In genomic region chr3:84542450-84542849, GRCm38 (mm10) we compare ENCODE assay signal across 10 mouse cellular contexts. TPM values are rescaled to one million over a fixed set of nuclear protein-coding genes. Genes with fewer than 3 reads are reported as not detected.
DNase-seq lines count a peak whose midpoint lies in the region; ATAC-seq and TF ChIP-seq lines count a peak whose summit lies in the region.
"Not testable (repeated sequence)": the region's sequence is repeated elsewhere in the genome, so short reads cannot be mapped to it uniquely, and the experiment has no call there.
"Had no signal": no experiment of that assay in that cellular context is flagged by ENCODE, and none has a peak within 500 bp of the region (broad histone marks: within the 10 kb centered on the region; RNA-seq: fewer than 3 reads in every experiment).

No protein-coding gene starts in this region.

- not testable (repeated sequence) for H3K9ac ChIP-seq in limb, embryonic 14.5 days (ENCODE audit: low read depth, low read length, severe bottlenecking)

- H3K4me1 ChIP-seq in limb, embryonic 14.5 days (ENCODE audit: control insufficient read depth, insufficient read depth, low read length): not testable (repeated sequence)

- H3K9me3 ChIP-seq in limb, embryonic 14.5 days (ENCODE audit: control insufficient read depth, low read length): not testable (repeated sequence)

- WGBS in limb, embryonic 14.5 days: 19% methylated on average over 3 of the region's 3 CpGs

- not testable (repeated sequence) for H3K27ac ChIP-seq in limb, embryonic 14.5 days (replicated peaks; ENCODE audit: low read depth, low read length)

- ATAC-seq in limb, embryonic 14.5 days (ENCODE audit: low FRiP score, low read depth): not testable (repeated sequence)

- H3K4me3 ChIP-seq in limb, embryonic 14.5 days (replicated peaks; ENCODE audit: low read length): not testable (repeated sequence)

- DNase-seq in A20 (ENCODE audit: low read depth, low spot score): peak; percentile 66
- DNase-seq in adrenal gland, adult 2 months: peak; percentile 46
- DNase-seq in embryo, embryonic 10 days (ENCODE audit: low spot score): peak; percentile 66
- peak; percentile 37 to 84 for DNase-seq in heart, adult 18-20 months
- peak; percentile 45 to 77 for DNase-seq in kidney, postnatal 25 days
- DNase-seq in limb, embryonic 14.5 days (ENCODE audit: low spot score): peak; percentile 62
- peak; percentile 39 to 62 for DNase-seq in natural killer cell, adult 2 months (ENCODE audit: low spot score in 2 of 2)
- DNase-seq in spleen, postnatal 4 days (ENCODE audit: low spot score in 2 of 2): peak; percentile 46 to 78

- not testable (repeated sequence) for TF ChIP-seq POLR2A in limb, embryonic 14.5 days (IDR thresholded peaks at IDR 0.05; ENCODE audit: borderline replicate concordance, extremely low read depth, insufficient read depth, insufficient read length)

- H3K36me3 ChIP-seq in limb, embryonic 14.5 days (ENCODE audit: control insufficient read depth, insufficient read depth, low read length): not testable (repeated sequence)

- H3K27me3 ChIP-seq in limb, embryonic 14.5 days (ENCODE audit: control insufficient read depth, insufficient read depth, low read length): not testable (repeated sequence)

- not testable (repeated sequence) for H3K4me2 ChIP-seq in limb, embryonic 14.5 days (replicated peaks; ENCODE audit: low read depth, low read length, severe bottlenecking)

RNA-seq across cellular contexts. Expression of gene Arfip1, which starts 40.0 kb away (rescaled TPM):
- total RNA-seq in adrenal gland, adult 2 months (2021): 10 to 100 TPM; 50.7 to 52.1 TPM
- 4.3 and 6.3 TPM in 2 replicates for polyA plus RNA-seq in adrenal gland, adult 2 months (2012; rRNA removed)
- total RNA-seq in heart, adult 18-20 months (2021): 10 to 100 TPM; 14.7 to 15.5 TPM
- polyA plus RNA-seq in limb, embryonic 14.5 days (2012; rRNA removed): 25.2 and 30.2 TPM in 2 replicates
- polyA plus RNA-seq in limb, embryonic 14.5 days (2014; fragmentation: Nextera tagmentation; extraction: Ambion mirVana): 50.0 and 56.9 TPM in 2 replicates

RNA-seq across cellular contexts. Expression of gene Tigd4, which starts 50.9 kb away (rescaled TPM):
- not detected for total RNA-seq in adrenal gland, adult 2 months (2021)
- not detected in 2 replicates for polyA plus RNA-seq in adrenal gland, adult 2 months (2012; rRNA removed)
- total RNA-seq in heart, adult 18-20 months (2021): not detected
- polyA plus RNA-seq in limb, embryonic 14.5 days (2012; rRNA removed): 0.88 and 1.1 TPM in 2 replicates
- polyA plus RNA-seq in limb, embryonic 14.5 days (2014; fragmentation: Nextera tagmentation; extraction: Ambion mirVana): 1.2 and 1.3 TPM in 2 replicates
- polyA plus RNA-seq: forebrain, embryonic 12.5 days; midbrain, embryonic 16.5 days had no signal
